Mouse (Mus musculus): ENCODE data around the gene Cpb1. TPM values are rescaled to one million over a fixed set of nuclear protein-coding genes. Genes with fewer than 3 reads are reported as not detected.

The Cpb1 gene
- polyA plus RNA-seq (2015; fragmentation: Nextera tagmentation; extraction: Ambion mirVana) = 0.15 TPM in 1 of 2 replicates, not detected in the other

DNA sequence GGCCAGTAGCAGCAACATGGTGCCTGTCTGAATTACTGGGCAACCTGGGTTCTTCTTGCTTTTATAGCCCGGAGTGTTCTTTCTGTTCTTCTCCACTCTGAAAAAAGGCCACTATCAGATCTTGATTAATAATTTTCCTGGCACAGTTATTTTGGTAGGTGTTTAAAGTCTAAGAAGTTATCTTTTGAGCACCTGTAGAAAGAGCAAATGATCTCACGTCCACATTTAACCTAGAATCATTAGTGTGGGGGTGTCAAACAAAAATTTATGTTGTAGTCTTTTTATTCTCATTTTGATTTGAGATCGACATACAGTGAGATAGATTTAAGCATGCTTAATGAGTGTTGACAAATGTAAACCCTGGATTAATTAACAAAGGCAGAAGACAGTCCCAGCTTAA is at the start of gene Cpb1:
Gene Cpb1 (minus strand): TSS at position 101 of the 400 bp plus-strand sequence.
- H3K27me3 ChIP-seq = no peaks in the 10 kb centered on the region
- H3K4me3 ChIP-seq = no peak within 1 kb of the TSS
- H3K9ac ChIP-seq = no peak within 1 kb of the TSS
- no peaks in the 10 kb centered on the region for H3K9me3 ChIP-seq
- H3K4me2 ChIP-seq (replicated peaks) = no peak within 1 kb of the TSS
- 88% methylated on average over 3 of the region's 3 CpGs for WGBS
- no peaks in the 10 kb centered on the region for H3K4me1 ChIP-seq
- no peak within 1 kb of the TSS for H3K27ac ChIP-seq
- no peaks in the 10 kb centered on the region for H3K36me3 ChIP-seq
- no peak for ATAC-seq (ENCODE audit: low FRiP score, low read depth)

DNA sequence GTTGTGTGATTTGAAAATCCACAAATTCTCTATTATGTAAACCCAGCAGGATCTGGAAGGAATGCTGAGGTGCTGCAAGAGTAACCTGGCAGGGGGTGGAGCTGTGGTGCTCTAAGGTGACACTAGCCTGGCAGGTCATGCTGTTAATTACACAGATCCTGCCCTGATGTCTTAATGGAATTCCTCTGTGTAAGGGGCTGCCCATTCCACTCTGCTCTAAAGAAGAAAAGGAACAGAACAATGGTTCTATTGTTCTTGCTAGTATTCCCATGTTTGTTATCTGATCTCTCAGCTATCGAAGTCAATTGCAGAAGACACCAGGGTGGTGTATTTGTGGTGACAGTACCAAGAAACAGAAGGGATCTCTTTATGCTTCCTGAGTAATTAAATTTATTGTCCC is 41.7 kb upstream of the Cpb1 start:
- 57% methylated on average over 1 of the region's 1 CpGs for WGBS
- Histone ChIP-seq H3K4me3 (no peak overlapping the region), H3K4me1 (no peaks in the 10 kb centered on the region), H3K27me3 (no peaks in the 10 kb centered on the region), H3K4me2 (replicated peaks) (no peak overlapping the region), H3K36me3 (no peaks in the 10 kb centered on the region), H3K27ac (no peak overlapping the region), H3K9me3 (no peaks in the 10 kb centered on the region), H3K9ac (no peak overlapping the region)
- ATAC-seq (ENCODE audit: low FRiP score, low read depth) = no peak

- no peak overlapping the region for H3K9ac ChIP-seq
- 73% methylated on average over 4 of the region's 4 CpGs for WGBS
Observed at GRCm38 (mm10) chr3:20309142-20309541, 33.6 kb upstream of the Cpb1 start.

DNA sequence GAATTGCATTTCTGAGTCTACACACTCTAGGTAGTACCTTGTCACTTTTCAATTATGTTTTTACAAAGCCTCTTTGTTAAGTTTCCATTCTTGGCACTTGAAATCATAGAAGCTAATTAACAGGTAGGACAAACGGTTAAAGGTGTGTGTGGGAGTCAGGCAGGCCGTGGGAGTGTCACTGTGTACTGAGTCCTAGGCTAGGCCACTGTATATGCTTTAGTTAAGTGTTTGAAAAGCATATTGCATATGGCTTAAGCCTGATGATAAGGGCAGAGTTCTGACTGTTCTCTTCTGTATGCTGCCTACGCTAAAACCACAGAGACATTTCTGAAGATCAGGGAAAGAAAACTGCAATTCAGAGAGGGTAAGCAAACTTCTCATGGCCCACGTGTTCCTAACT is 31.7 kb upstream of the Cpb1 start:
- no peaks in the 10 kb centered on the region for H3K36me3 ChIP-seq
- H3K4me2 ChIP-seq (replicated peaks) = no peak overlapping the region
- no peak overlapping the region for H3K9ac ChIP-seq
- no peak for ATAC-seq (ENCODE audit: low FRiP score, low read depth)
- H3K27ac ChIP-seq = no peak overlapping the region
- peaks cover 3% of the 10 kb centered on the region; the same call in 1 of the 2 replicates for H3K4me1 ChIP-seq
- no peaks in the 10 kb centered on the region for H3K27me3 ChIP-seq
- no peaks in the 10 kb centered on the region for H3K9me3 ChIP-seq
- 76% methylated on average over 4 of the region's 4 CpGs for WGBS
- H3K4me3 ChIP-seq = no peak overlapping the region

More at GRCm38 (mm10) chr3:20309142-20309541, 33.6 kb upstream of the Cpb1 start:
- no peak overlapping the region for H3K4me3 ChIP-seq
- peaks cover 3% of the 10 kb centered on the region; the same call in 1 of the 2 replicates for H3K4me1 ChIP-seq
- no peaks in the 10 kb centered on the region for H3K36me3 ChIP-seq
- ATAC-seq (ENCODE audit: low FRiP score, low read depth) = no peak
- no peaks in the 10 kb centered on the region for H3K27me3 ChIP-seq
- H3K4me2 ChIP-seq (replicated peaks) = no peak overlapping the region
- H3K27ac ChIP-seq = no peak overlapping the region
- H3K9me3 ChIP-seq = no peaks in the 10 kb centered on the region

GRCm38 (mm10) chr3:20304758-20305352 is 29.3 kb upstream of the Cpb1 start:
- Histone ChIP-seq H3K4me1 (peaks cover 3% of the 10 kb centered on the region; the same call in 1 of the 2 replicates), H3K4me3 (no peak overlapping the region)
- no peak for ATAC-seq (ENCODE audit: low FRiP score, low read depth)

GRCm38 (mm10) chr3:20295546-20295945 is 20.0 kb upstream of the Cpb1 start:
- no peak for ATAC-seq (ENCODE audit: low FRiP score, low read depth)
- Histone ChIP-seq H3K4me1 (no peaks in the 10 kb centered on the region), H3K4me3 (no peak overlapping the region), H3K9me3 (no peaks in the 10 kb centered on the region), H3K27ac (no peak overlapping the region), H3K36me3 (no peaks in the 10 kb centered on the region), H3K4me2 (replicated peaks) (no peak overlapping the region), H3K27me3 (no peaks in the 10 kb centered on the region), H3K9ac (no peak overlapping the region)
- WGBS = 82% methylated on average over 3 of the region's 3 CpGs

More at GRCm38 (mm10) chr3:20304758-20305352, 29.3 kb upstream of the Cpb1 start:
- Histone ChIP-seq H3K36me3 (no peaks in the 10 kb centered on the region), H3K27me3 (no peaks in the 10 kb centered on the region), H3K4me2 (replicated peaks) (no peak overlapping the region), H3K9ac (no peak overlapping the region), H3K27ac (no peak overlapping the region), H3K9me3 (no peaks in the 10 kb centered on the region)
- 39% methylated on average over 2 of the region's 2 CpGs for WGBS

DNA sequence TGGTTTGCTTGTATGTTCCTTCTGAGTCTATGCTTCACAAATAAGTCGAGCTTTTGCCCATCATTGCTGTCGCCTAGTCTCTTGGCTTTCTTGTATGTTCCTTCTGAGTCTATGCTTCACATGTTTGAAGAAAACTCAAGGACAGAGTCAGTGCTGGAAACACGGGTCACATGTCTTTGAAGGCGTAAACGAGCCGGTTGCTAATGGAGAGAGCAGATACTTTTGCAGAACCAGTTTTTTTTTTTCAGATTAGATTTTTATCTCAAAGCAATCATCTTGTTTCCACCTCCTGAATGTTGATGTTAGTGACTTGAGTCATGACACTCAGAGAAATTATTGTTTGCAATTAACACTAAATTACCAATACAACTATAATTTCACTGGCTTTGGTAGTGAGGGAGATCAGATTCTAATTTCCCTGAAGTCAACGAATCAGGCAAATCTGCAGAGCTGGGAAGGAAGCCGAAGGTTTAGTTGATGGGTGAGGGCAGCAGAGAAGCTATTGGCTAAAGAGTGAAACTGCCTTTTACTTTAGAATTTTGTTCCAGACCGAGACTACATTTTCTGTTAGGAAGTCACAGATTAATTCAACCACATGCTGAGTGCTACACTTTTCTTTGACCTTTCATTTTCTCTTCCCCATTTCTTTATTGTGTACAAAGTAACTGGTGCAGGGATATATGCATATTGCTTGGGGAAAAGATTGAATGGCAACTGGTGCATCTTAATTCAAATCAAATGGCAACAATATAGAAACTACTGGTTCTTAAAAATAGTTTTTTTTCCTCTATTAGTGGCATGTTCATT is 19.2 kb upstream of the Cpb1 start:
- no peaks in the 10 kb centered on the region for H3K36me3 ChIP-seq
- H3K9me3 ChIP-seq = no peaks in the 10 kb centered on the region
- H3K9ac ChIP-seq = no peak overlapping the region
- WGBS = 78% methylated on average over 9 of the region's 9 CpGs
- no peak overlapping the region for H3K4me3 ChIP-seq
- no peak for ATAC-seq (ENCODE audit: low FRiP score, low read depth)
- H3K27ac ChIP-seq = no peak overlapping the region
- no peaks in the 10 kb centered on the region for H3K27me3 ChIP-seq
- no peak overlapping the region for H3K4me2 ChIP-seq (replicated peaks)
- H3K4me1 ChIP-seq = no peaks in the 10 kb centered on the region

DNA sequence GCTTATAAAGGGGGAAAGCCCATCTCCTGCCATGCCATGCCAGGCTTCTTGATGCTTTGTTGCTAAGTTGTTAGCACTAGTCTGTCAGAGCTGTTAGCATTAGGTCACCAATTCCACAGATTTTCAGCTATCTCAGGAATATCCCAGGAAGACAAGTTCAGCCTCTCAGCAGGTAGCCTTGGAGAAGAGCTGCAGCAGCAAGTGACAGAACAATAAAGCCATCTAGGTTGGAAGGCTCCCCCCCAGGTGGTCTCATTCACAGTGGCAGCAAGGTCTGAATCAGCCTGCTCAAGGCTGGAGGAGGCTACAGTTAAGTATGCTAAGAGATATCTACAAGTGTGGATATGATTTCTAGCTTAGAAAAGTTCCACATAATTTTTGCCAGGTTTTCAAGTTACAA is 15.8 kb upstream of the Cpb1 start:
- Histone ChIP-seq H3K4me1 (no peaks in the 10 kb centered on the region), H3K27ac (no peak overlapping the region), H3K27me3 (no peaks in the 10 kb centered on the region), H3K9ac (no peak overlapping the region), H3K4me2 (replicated peaks) (no peak overlapping the region), H3K4me3 (no peak overlapping the region), H3K9me3 (no peaks in the 10 kb centered on the region), H3K36me3 (no peaks in the 10 kb centered on the region)
- no peak for ATAC-seq (ENCODE audit: low FRiP score, low read depth)

GRCm38 (mm10) chr3:20288761-20289160 is 13.2 kb upstream of the Cpb1 start:
- no peak overlapping the region for H3K4me3 ChIP-seq
- no peaks in the 10 kb centered on the region for H3K4me1 ChIP-seq
- H3K36me3 ChIP-seq = no peaks in the 10 kb centered on the region
- H3K9me3 ChIP-seq = no peaks in the 10 kb centered on the region
- H3K27me3 ChIP-seq = no peaks in the 10 kb centered on the region
- no peak overlapping the region for H3K4me2 ChIP-seq (replicated peaks)
- WGBS = 94% methylated on average over 2 of the region's 2 CpGs
- H3K27ac ChIP-seq = no peak overlapping the region
- ATAC-seq (ENCODE audit: low FRiP score, low read depth) = no peak
- no peak overlapping the region for H3K9ac ChIP-seq

DNA sequence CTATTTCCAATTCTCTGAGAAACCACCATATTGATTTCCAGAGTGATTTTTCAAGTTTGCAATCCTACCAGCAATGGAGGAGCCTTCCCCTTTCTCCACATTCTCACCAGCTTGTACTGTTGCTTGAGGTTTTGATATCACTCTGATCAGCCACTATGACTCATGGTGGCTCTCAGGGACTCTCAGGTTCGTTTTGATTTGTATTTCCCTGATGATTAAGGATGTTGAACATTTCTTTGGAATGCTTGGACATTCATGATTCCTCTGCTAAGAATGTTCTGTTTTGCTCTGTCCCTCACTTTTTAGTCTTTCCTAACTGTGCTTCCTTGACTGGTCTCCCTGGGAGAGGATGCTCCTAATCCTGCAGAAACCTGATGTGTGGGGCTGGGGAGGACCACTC is 6.3 kb upstream of the Cpb1 start:
- no peak overlapping the region for H3K4me3 ChIP-seq
- H3K27ac ChIP-seq = no peak overlapping the region
- no peaks in the 10 kb centered on the region for H3K9me3 ChIP-seq
- H3K4me2 ChIP-seq (replicated peaks) = no peak overlapping the region
- H3K27me3 ChIP-seq = no peaks in the 10 kb centered on the region
- no peak overlapping the region for H3K9ac ChIP-seq
- WGBS = 41% methylated on average over 1 of the region's 1 CpGs
- no peaks in the 10 kb centered on the region for H3K36me3 ChIP-seq
- H3K4me1 ChIP-seq = no peaks in the 10 kb centered on the region
- no peak for ATAC-seq (ENCODE audit: low FRiP score, low read depth)

- no peak for ATAC-seq (ENCODE audit: low FRiP score, low read depth)
- no peaks in the 10 kb centered on the region for H3K4me1 ChIP-seq
- H3K27me3 ChIP-seq = no peaks in the 10 kb centered on the region
- H3K27ac ChIP-seq = no peak overlapping the region
- H3K4me2 ChIP-seq (replicated peaks) = no peak overlapping the region
- H3K9ac ChIP-seq = no peak overlapping the region
- no peaks in the 10 kb centered on the region for H3K36me3 ChIP-seq
- 41% methylated on average over 9 of the region's 9 CpGs for WGBS
- H3K9me3 ChIP-seq = no peaks in the 10 kb centered on the region
- no peak overlapping the region for H3K4me3 ChIP-seq
Observed at GRCm38 (mm10) chr3:20254566-20255479, 20.7 kb downstream of the Cpb1 start.

- whole genome bisulfite sequencing = 88% methylated on average over 1 of the region's 1 CpGs
- H3K27me3 ChIP-seq = no peaks in the 10 kb centered on the region
- no peak for ATAC-seq (ENCODE audit: low FRiP score, low read depth)
- no peak overlapping the region for H3K4me3 ChIP-seq
- no peak overlapping the region for H3K9ac ChIP-seq
- H3K27ac ChIP-seq = no peak overlapping the region
- no peak overlapping the region for H3K4me2 ChIP-seq (replicated peaks)
- H3K4me1 ChIP-seq = no peaks in the 10 kb centered on the region
- no peaks in the 10 kb centered on the region for H3K9me3 ChIP-seq
- no peaks in the 10 kb centered on the region for H3K36me3 ChIP-seq
Observed at GRCm38 (mm10) chr3:20243913-20244312, 31.6 kb downstream of the Cpb1 start.

Data from limb, embryonic 13.5 days (tissue).